Mouse (Mus musculus) erythroblast, embryonic 14.5 days (primary cell): ENCODE results near the gene Mbnl2. TPM values are rescaled to one million over a fixed set of nuclear protein-coding genes. Genes with fewer than 3 reads are reported as not detected.

Experiments
- H3K27me3 ChIP-seq: 2 replicates; pipeline ENCODE4 v1.6.1; 2012; ENCODE audit warnings: inconsistent platforms; ENCODE audit not compliant: control insufficient read depth
- H3K36me3 ChIP-seq: 2 replicates; pipeline ENCODE4 v1.6.1; 2012; ENCODE audit warnings: mild to moderate bottlenecking, inconsistent platforms; ENCODE audit not compliant: control insufficient read depth
- H3K4me1 ChIP-seq: 2 replicates; pipeline ENCODE4 v1.6.1; 2012; ENCODE audit warnings: inconsistent platforms; ENCODE audit not compliant: control insufficient read depth
- H3K4me3 ChIP-seq: replicated peaks from 2 replicates; pipeline ENCODE3; 2012; ENCODE audit warnings: moderate library complexity, mild to moderate bottlenecking, inconsistent platforms
- H3K9me3 ChIP-seq: 2 replicates; pipeline ENCODE4 v1.6.1; 2012; ENCODE audit warnings: low read length, inconsistent platforms, mixed read lengths; ENCODE audit not compliant: control insufficient read depth
- GATA1 ChIP-seq: IDR thresholded peaks from 2 replicates; pipeline ENCODE4 v1.6.1; 2012; ENCODE audit warnings: low read length, inconsistent platforms, mixed read lengths
- TAL1 ChIP-seq: IDR thresholded peaks from 3 replicates; pipeline ENCODE4 v1.6.1; 2012; ENCODE audit warnings: low read length, inconsistent platforms, mixed read lengths
- polyA plus RNA-seq: library from polyadenylated mRNA; stranded (reverse); fragments of >175 nt; gene quantifications from 2 replicates; pipeline ENCODE4 v1.2.3, GENCODE M21; 2012

Gene Mbnl2
- polyA plus RNA-seq, 1 experiment = 0.18 TPM

DNA sequence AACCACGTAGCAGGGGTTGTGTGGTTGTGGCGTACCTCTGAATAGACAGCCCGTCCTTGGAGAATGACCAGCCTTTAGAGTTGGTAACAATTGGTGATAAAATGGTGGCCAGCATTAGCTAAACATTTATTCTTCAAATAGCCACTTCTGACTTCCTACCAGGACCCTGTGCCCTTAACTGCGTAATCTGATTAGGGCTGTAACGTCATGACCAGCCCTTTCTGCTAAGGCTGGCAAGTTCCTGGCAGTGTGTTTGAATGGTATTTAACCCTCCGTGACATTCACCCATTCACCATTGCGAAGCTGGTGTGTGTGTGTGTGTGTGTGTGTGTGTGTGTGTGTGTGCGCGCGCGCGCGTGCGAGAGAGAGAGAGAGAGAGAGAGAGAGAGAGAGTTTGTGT lies 94.6 kb downstream of the Mbnl2 start:
- Histone ChIP-seq H3K4me1 (no peaks in the 10 kb centered on the region), H3K4me3 (no peak overlapping the region), H3K9me3 (no peaks in the 10 kb centered on the region), H3K36me3 (no peaks in the 10 kb centered on the region), H3K27me3 (no peaks in the 10 kb centered on the region)
- TF ChIP-seq TAL1 (no peak), GATA1 (no peak)

DNA sequence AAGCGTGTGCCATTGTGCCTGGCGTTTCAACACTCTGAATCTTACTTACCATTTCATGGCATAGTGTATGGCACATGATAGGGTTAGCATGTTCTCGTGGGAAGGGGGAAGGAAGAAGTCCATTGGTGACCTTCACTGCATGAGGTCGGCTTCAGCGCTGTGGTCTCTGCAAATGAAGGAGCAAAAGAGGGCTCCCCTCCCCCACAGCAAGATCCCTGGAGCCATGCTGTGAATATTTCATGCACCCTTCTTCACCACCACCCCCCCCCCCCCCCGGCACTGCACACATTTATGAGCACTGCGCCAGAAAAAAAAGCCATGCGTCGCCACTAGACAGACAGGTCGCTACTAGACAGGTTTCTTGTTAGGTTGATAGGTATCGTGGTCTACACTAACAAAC lies 95.2 kb downstream of the Mbnl2 start:
- no peak for TF ChIP-seq TAL1
- Histone ChIP-seq H3K36me3 (no peaks in the 10 kb centered on the region), H3K27me3 (no peaks in the 10 kb centered on the region)

DNA sequence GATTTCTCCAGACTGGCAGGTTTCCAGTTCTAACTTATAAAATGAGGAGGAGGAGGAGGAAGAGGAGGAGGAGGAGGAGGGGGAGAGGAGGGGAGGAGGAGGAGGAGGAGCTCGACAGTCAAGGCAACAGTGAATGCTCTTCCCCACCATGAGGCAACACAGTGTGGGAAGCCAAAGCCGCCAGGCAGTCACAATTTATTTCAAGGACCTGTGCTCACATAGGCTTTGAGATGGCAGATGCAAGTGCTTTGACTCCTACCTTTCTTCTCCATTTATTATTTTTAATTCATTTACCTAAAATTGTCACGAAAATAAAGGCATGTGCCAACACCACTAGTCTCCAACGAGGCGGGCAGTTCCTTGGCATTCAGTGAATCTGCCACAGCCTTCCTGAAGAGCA lies 95.7 kb downstream of the Mbnl2 start:
- TF ChIP-seq GATA1 (no peak), TAL1 (no peak)
- Histone ChIP-seq H3K27me3 (no peaks in the 10 kb centered on the region), H3K4me3 (no peak overlapping the region), H3K36me3 (no peaks in the 10 kb centered on the region), H3K4me1 (no peaks in the 10 kb centered on the region), H3K9me3 (no peaks in the 10 kb centered on the region)

More for the DNA sequence above, 95.2 kb downstream of the Mbnl2 start:
- Histone ChIP-seq H3K4me3 (no peak overlapping the region), H3K9me3 (no peaks in the 10 kb centered on the region), H3K4me1 (no peaks in the 10 kb centered on the region)

DNA sequence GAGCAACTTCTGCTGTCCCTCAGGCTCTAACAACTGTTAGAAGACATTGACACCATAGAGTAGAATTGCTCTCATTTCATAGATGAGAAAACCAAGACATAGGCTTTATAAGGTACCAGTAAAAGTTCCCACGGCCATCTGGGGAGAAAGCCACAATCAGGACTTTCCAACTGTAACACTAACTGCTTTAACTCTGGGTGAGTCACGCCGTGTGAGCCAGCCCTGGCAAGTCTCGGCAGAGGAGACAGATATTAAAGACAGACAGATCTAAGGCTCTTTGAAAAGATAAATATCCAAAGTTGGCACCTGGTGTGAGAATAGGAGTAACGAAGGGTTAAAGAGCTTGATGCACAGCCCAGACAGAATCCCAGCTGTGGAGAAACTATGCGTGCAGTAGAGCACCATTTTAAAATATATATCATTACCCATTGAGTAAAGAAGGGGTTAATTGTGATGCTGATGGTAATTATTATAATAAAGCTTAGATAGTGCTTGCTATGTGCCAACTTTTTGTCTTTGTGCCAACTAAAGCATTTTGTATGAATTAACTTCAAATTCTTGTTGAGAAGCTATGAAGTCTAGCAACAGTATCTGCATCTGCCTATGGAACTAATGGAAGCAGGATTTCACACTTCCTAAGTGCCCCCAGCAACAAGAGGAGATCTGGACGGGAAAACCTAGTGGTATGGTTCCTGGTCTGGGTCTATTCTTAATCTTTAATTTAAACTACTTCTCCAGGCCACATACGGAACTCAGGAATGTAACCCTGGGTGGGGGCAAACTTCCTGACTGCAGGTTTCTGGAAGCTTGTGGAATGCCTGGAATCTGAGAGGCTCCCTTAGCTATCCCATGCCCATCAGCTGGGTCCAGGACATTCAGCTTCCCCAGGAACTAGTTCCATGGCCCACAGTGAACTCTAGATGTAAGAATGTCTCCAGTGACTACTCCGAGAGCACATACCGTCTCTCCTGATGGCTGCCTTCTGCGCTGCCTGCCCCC lies 97.9 kb downstream of the Mbnl2 start:
- Histone ChIP-seq H3K27me3 (no peaks in the 10 kb centered on the region), H3K4me3 (no peak overlapping the region), H3K9me3 (no peaks in the 10 kb centered on the region), H3K4me1 (no peaks in the 10 kb centered on the region), H3K36me3 (no peaks in the 10 kb centered on the region)
- TF ChIP-seq GATA1 = no peak
- no peak for TF ChIP-seq TAL1

DNA sequence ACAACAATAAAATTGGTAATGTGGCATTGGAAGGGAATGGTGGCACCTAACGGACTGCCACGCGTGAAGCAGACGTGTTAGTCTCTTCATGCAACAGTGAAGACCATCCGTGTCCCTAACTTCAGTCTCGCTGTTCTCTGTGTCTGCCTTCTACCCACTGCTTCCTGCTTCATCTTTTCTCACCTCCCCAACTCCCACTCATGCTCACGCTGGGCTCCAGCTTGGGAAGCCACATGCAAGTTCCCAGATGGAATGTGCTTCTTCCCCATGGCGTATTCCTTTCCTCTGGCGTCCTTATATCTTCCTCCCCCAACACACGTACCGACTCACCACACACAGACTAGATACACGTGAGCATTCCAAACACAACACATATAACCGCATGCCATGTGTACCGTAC lies 99.3 kb downstream of the Mbnl2 start:
- Histone ChIP-seq H3K36me3 (no peaks in the 10 kb centered on the region), H3K4me3 (no peak overlapping the region), H3K4me1 (no peaks in the 10 kb centered on the region), H3K9me3 (no peaks in the 10 kb centered on the region), H3K27me3 (no peaks in the 10 kb centered on the region)
- TF ChIP-seq TAL1 (no peak), GATA1 (no peak)

DNA sequence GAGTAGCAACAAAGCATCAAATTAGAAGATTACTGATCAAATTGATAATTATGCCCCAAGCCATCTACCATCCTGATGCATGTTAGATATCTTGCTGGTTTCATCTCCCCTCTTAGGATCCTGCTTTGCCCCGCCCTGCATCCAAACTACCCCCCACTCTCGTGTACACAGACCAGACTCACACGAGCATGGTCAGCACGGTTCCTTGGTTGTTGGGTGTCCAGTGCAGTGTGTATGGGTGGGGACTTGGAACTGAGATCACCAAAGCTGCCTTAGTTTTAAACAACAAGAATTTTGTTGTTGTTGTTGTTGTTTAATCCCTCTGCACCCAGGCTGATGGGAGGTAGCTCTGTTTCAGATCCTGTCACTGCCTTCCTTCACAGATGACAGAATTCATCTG lies 101.7 kb downstream of the Mbnl2 start:
- peaks cover 3% of the 10 kb centered on the region; the same call in 1 of the 2 replicates for H3K36me3 ChIP-seq
- no peaks in the 10 kb centered on the region for H3K27me3 ChIP-seq
- no peak overlapping the region for H3K4me3 ChIP-seq
- no peaks in the 10 kb centered on the region for H3K9me3 ChIP-seq
- H3K4me1 ChIP-seq = no peaks in the 10 kb centered on the region
- TF ChIP-seq TAL1 (no peak), GATA1 (no peak)

DNA sequence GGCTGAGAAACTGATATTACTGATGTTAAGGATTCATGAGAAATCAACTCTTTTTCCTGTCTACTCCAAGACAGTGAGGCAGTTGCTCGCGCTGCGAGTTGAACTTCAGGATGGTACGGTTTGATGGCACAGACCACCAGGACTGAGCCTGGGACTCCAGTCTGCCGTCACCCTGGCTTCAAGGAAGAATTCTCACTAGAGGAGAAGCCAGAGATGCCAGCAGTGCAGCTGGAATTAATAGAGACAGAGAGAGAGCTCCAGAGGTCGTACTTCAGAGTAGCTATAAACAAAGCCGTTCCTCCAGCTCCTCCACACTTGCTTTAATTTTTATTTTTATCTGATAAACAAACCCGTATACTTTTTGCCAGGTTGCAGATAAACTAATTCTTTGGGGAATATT lies 102.5 kb downstream of the Mbnl2 start:
- Histone ChIP-seq H3K27me3 (no peaks in the 10 kb centered on the region), H3K4me3 (no peak overlapping the region), H3K4me1 (no peaks in the 10 kb centered on the region), H3K9me3 (no peaks in the 10 kb centered on the region), H3K36me3 (peaks cover 3% of the 10 kb centered on the region; the same call in 1 of the 2 replicates)
- TF ChIP-seq GATA1 (no peak), TAL1 (no peak)

DNA sequence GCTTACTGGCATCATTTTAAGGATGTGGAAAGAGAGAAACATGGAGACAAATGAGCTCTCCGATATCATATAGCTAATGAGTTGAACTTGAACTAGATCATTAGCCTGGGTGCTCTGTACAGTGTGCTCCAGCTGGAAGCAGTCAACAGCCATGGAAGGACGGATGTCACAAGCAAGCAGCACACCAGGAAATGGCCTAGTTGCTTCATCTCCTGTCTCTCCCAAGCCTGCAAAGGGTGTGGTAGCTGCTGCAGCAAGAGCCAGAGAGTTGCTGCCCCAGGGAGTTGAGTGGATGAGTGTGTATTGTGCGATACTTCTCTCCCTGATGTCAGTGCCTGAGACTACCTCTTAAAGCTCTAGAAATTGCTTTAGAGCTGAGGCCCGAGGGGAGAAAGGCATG lies 104.2 kb downstream of the Mbnl2 start:
- H3K36me3 ChIP-seq = peaks cover 3% of the 10 kb centered on the region; the same call in 1 of the 2 replicates
- H3K9me3 ChIP-seq = no peaks in the 10 kb centered on the region
- no peak overlapping the region for H3K4me3 ChIP-seq
- H3K27me3 ChIP-seq = no peaks in the 10 kb centered on the region
- TF ChIP-seq TAL1 (no peak), GATA1 (no peak)
- H3K4me1 ChIP-seq = no peaks in the 10 kb centered on the region

DNA sequence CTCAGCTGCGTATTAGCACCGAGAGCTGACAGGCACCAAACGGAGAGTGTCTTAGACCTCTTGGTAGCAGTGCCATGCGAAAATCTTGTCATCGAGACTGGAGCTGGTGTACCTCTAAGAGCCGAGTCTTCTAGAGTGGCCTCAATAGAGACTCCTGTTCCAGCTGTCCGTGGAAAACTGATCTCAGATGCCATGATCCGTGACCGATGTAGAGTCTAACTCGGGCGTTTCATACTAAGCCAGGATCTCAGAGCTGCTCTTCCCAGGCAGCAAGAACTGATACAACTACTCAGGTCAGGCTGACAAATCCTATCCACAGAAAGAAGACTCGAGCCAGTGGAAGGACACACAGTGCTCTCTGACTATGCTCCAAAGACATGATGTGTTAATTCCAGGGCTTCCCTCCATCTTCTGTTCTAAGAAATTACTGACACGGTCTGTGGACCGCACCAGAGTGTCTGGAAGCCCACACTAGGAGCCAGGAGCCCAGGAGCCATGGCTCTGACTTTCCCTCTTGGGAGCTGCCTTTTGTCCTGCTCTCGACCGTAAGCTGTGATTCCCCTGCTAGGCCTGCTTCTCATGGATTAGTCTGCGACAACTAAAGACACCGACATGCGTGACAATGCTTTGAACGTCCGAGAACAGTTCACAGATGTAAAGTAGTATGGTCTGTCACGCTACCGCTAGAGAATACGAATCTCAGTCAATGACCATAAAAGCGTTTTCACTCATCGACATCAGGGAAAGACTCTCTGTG lies 106.1 kb downstream of the Mbnl2 start:
- TF ChIP-seq GATA1 = no peak
- no peak for TF ChIP-seq TAL1
- Histone ChIP-seq H3K4me1 (no peaks in the 10 kb centered on the region), H3K4me3 (no peak overlapping the region), H3K27me3 (no peaks in the 10 kb centered on the region), H3K36me3 (peaks cover 3% of the 10 kb centered on the region; the same call in 1 of the 2 replicates), H3K9me3 (no peaks in the 10 kb centered on the region)
